Mouse (Mus musculus) CH12.LX (cell line): Measurements from ENCODE around the gene Ube2s. TPM values are rescaled to one million over a fixed set of nuclear protein-coding genes. Genes with fewer than 3 reads are reported as not detected.

ENCODE experiments used
- DNase-seq: peaks from one replicate; pipeline ENCODE4 v3.0.0-alpha.2; 2013; ENCODE audit errors: extremely low read depth
- H3K27ac ChIP-seq: 2 replicates; pipeline ENCODE4 v1.5.1; 2012; ENCODE audit warnings: low read depth, mild to moderate bottlenecking, control low read depth, moderate library complexity; ENCODE audit not compliant: insufficient read depth
- H3K27me3 ChIP-seq: replicated peaks from 2 replicates; pipeline ENCODE3; 2012; ENCODE audit warnings: inconsistent platforms
- H3K36me3 ChIP-seq, 2 experiments: replicated peaks in 1 of 2; 2 replicates each; pipeline versions ENCODE3 to v1.6.1; 2012; ENCODE audit warnings: inconsistent platforms in 1 of 2, low read length in 1 of 2, mild to moderate bottlenecking in 1 of 2, mixed read lengths in 1 of 2, moderate library complexity in 1 of 2; ENCODE audit not compliant: control insufficient read depth in 1 of 2, insufficient read depth in 1 of 2
- H3K4me1 ChIP-seq, 2 experiments: 2 replicates each; pipeline ENCODE4 v1.6.1; 2012; ENCODE audit warnings: inconsistent platforms in 1 of 2, moderate library complexity in 1 of 2; ENCODE audit not compliant: insufficient read depth in 2 of 2, control insufficient read depth in 1 of 2
- H3K4me2 ChIP-seq: 2 replicates; pipeline ENCODE4 v1.6.1; 2012; ENCODE audit warnings: low read depth, mild to moderate bottlenecking, control low read depth; ENCODE audit not compliant: poor library complexity, insufficient read depth, severe bottlenecking
- H3K4me3 ChIP-seq, 3 experiments: fragments of 150-350 bp in 1 of 3; sonication (generic) in 1 of 3; replicated peaks in 1 of 3; 2 replicates each; pipeline versions ENCODE3 to v1.5.1; 2011 to 2012; ENCODE audit warnings: low read depth in 2 of 3, low read length in 2 of 3, mild to moderate bottlenecking in 2 of 3, moderate library complexity in 2 of 3, control low read depth in 1 of 3, improper control_type of control experiment in 1 of 3, inconsistent platforms in 1 of 3, mixed read lengths in 1 of 3; ENCODE audit not compliant: poor library complexity in 1 of 3
- H3K79me2 ChIP-seq: replicated peaks from 2 replicates; pipeline ENCODE4 v1.6.1; 2012; ENCODE audit warnings: mild to moderate bottlenecking, moderate library complexity; ENCODE audit not compliant: control insufficient read depth, poor library complexity, insufficient read depth, severe bottlenecking; ENCODE audit errors: extremely low read depth
- H3K9ac ChIP-seq: 2 replicates; pipeline ENCODE4 v1.6.1; 2012; ENCODE audit warnings: low read depth, mild to moderate bottlenecking, control low read depth, moderate library complexity; ENCODE audit not compliant: insufficient read depth
- H3K9me3 ChIP-seq: replicated peaks from 2 replicates; pipeline ENCODE3; 2012; ENCODE audit warnings: low read length, inconsistent platforms, mixed read lengths
- CTCF ChIP-seq, 2 experiments: IDR thresholded peaks in 1 of 2; conservative IDR thresholded peaks in 1 of 2; 2 replicates each; pipeline ENCODE4 v1.5.1; 2011 to 2012; ENCODE audit warnings: low read depth in 2 of 2, low read length in 2 of 2, improper control_type of control experiment in 1 of 2, inconsistent platforms in 1 of 2, mild to moderate bottlenecking in 1 of 2, moderate library complexity in 1 of 2
- HCFC1 ChIP-seq: IDR thresholded peaks from 2 replicates; pipeline ENCODE4 v1.6.1; 2012; ENCODE audit warnings: low read depth, mild to moderate bottlenecking, inconsistent platforms, low read length, improper control_type of control experiment
- IRF4 ChIP-seq: IDR thresholded peaks from 2 replicates; pipeline ENCODE4 v1.6.1; 2014; ENCODE audit warnings: low read depth, mild to moderate bottlenecking, inconsistent platforms, low read length, improper control_type of control experiment
- KAT2A ChIP-seq: IDR thresholded peaks from 2 replicates; pipeline ENCODE4 v1.6.1; 2012; ENCODE audit warnings: low read length, improper control_type of control experiment, inconsistent platforms; ENCODE audit not compliant: insufficient replicate concordance
- MAZ ChIP-seq: IDR thresholded peaks from 2 replicates; pipeline ENCODE4 v1.6.1; 2012; ENCODE audit warnings: low read depth, mild to moderate bottlenecking, inconsistent platforms, low read length, improper control_type of control experiment, moderate library complexity
- MXI1 ChIP-seq: IDR thresholded peaks from 2 replicates; pipeline ENCODE4 v1.6.1; 2011; ENCODE audit warnings: mild to moderate bottlenecking, low read depth, low read length, improper control_type of control experiment
- PAX5 ChIP-seq: IDR thresholded peaks from 2 replicates; pipeline ENCODE4 v1.6.1; 2012; ENCODE audit warnings: low read length, inconsistent platforms, mixed read lengths
- RAD21 ChIP-seq: IDR thresholded peaks from 2 replicates; pipeline ENCODE4 v1.6.1; 2011; ENCODE audit warnings: low read depth, mild to moderate bottlenecking, low read length, improper control_type of control experiment, moderate library complexity
- TBP ChIP-seq: conservative IDR thresholded peaks from 2 replicates; pipeline ENCODE4 v1.6.1; 2011; ENCODE audit warnings: low read depth, low read length, improper control_type of control experiment
- TCF12 ChIP-seq: IDR thresholded peaks from 2 replicates; pipeline ENCODE4 v1.6.1; 2014; ENCODE audit warnings: low read depth, mild to moderate bottlenecking, inconsistent platforms, low read length, improper control_type of control experiment
- UBTF ChIP-seq: IDR thresholded peaks from 2 replicates; pipeline ENCODE4 v1.6.1; 2012; ENCODE audit warnings: low read depth, mild to moderate bottlenecking, inconsistent platforms, low read length, improper control_type of control experiment, moderate library complexity
- USF1 ChIP-seq: IDR thresholded peaks from 2 replicates; pipeline ENCODE4 v1.6.1; 2014; ENCODE audit warnings: low read depth, mild to moderate bottlenecking, inconsistent platforms, low read length, improper control_type of control experiment
- USF2 ChIP-seq: conservative IDR thresholded peaks from 2 replicates; pipeline ENCODE4 v1.6.1; 2011; ENCODE audit warnings: low read depth, low read length, improper control_type of control experiment
- ZC3H11A ChIP-seq: IDR thresholded peaks from 2 replicates; pipeline ENCODE4 v1.6.1; 2012; ENCODE audit warnings: low read depth, mild to moderate bottlenecking, inconsistent platforms, low read length, improper control_type of control experiment
- ZKSCAN1 ChIP-seq: IDR thresholded peaks from 2 replicates; pipeline ENCODE4 v1.6.1; 2012; ENCODE audit warnings: low read depth, inconsistent platforms, low read length, improper control_type of control experiment, borderline replicate concordance
- dilution Hi-C: fragments of 300-500 bp; cut with MboI; formaldehyde crosslinking; loops from 2 replicates; pipeline ENCODE4 v1.14.3; 2020; ENCODE audit warnings: low sequenced_read_pairs; ENCODE audit not compliant: extremely low pct_unique_long_range_greater_than_20kb, extremely low pct_ligation_motif_present
- in situ Hi-C: fragments of 300-500 bp; cut with MboI; formaldehyde crosslinking; loops from 3 replicates; pipeline ENCODE4 v1.14.3; 2019; ENCODE audit warnings: low sequenced_read_pairs, low pct_ligation_motif_present, low pct_unique_long_range_greater_than_20kb, mixed read lengths
- polyA plus RNA-seq: library from polyadenylated mRNA; unstranded; fragments of >175 nt; gene quantifications from 2 replicates; pipeline ENCODE4 v1.2.1, GENCODE M21; 2012; ENCODE audit warnings: low read depth; ENCODE audit not compliant: insufficient read length
- total RNA-seq, 2 experiments: library from RNA; depleted of rRNA; stranded (reverse); fragments of 300-350 nt in 1 of 2; fragments of >200 nt in 1 of 2; gene quantifications; 2 replicates each; pipeline ENCODE4 v1.2.3; 2012 to 2014

The Ube2s gene
- total and polyA plus RNA-seq, 3 experiments, result 238 to 825 (median 392) TPM

- dilution Hi-C loops, result no loop called here
- Histone ChIP-seq H3K4me3 (no peak overlapping the region), H3K4me2 (no peak overlapping the region), H3K9ac (no peak overlapping the region), H3K27ac (no peak overlapping the region), H3K79me2 (no peaks in the 10 kb centered on the region), H3K4me1 (peaks cover 3 to 15% of the 10 kb centered on the region in 2 experiments; a peak in 3 of 4 replicates), H3K9me3 (no peaks in the 10 kb centered on the region), H3K27me3 (no peaks in the 10 kb centered on the region), H3K36me3 (peaks cover 34 to 86% of the 10 kb centered on the region in 2 experiments)
- TF ChIP-seq TCF12, result no peak
- TF ChIP-seq USF1, result no peak
- no peak for TF ChIP-seq MXI1
- DNase-seq, result no peak
- in situ Hi-C loops, result loop anchor here (5.0 kb wide), 1 partner anchor 36 kb away; the partner anchor contains the start of genes Il11 and Tmem190
Observed at GRCm38 (mm10) chr7:4746326-4746980, 65.9 kb downstream of the Ube2s start.

DNA sequence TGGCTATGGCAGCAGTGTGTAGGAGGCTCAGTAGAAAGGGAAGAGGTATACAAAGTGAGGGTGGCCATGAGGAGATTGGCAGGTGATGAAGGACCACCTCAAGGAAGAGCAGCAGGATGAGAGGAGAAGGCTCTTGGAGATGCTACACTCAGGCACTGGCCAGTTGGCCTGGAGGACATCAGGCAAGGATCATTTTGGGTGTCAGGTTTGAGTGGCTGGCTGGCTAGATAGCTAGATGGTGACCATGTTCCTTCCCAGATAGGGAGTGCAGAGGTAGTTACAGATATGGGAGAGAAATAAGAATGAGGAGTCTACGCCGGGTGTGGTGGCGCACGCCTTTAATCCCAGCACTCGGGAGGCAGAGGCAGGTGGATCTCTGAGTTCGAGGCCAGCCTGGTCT, 67.5 kb downstream of the Ube2s start:
- Histone ChIP-seq H3K27ac (no peak overlapping the region), H3K4me2 (no peak overlapping the region), H3K9me3 (no peaks in the 10 kb centered on the region), H3K36me3 (peaks cover 34 to 78% of the 10 kb centered on the region in 2 experiments), H3K4me1 (peaks cover 5 to 18% of the 10 kb centered on the region in 2 experiments; a peak in 3 of 4 replicates), H3K79me2 (no peaks in the 10 kb centered on the region), H3K4me3 (no peak overlapping the region), H3K27me3 (no peaks in the 10 kb centered on the region), H3K9ac (no peak overlapping the region)
- in situ Hi-C loops (loop anchor here (5.0 kb wide), 1 partner anchor 37 kb away; the partner anchor contains the start of genes Il11 and Tmem190), dilution Hi-C loops (no loop called here)
- no peak for DNase-seq
- TF ChIP-seq ZC3H11A, result no peak
- no peak for TF ChIP-seq RAD21
- TF ChIP-seq USF2, result no peak
- no peak for TF ChIP-seq CTCF (conservative IDR thresholded peaks at IDR 0.05 in 1 of 2, IDR thresholded peaks at IDR 0.05 in 1 of 2; ENCODE audit: low read depth in 2 of 2, low read length in 2 of 2)
- TF ChIP-seq HCFC1, result no peak
- no peak for TF ChIP-seq PAX5
- no peak for TF ChIP-seq UBTF
- no peak for TF ChIP-seq ZKSCAN1
- TF ChIP-seq KAT2A, result no peak
- TF ChIP-seq TBP, result no peak
- no peak for TF ChIP-seq MAZ
- TF ChIP-seq IRF4, result no peak

Other genes starting within 250 kb of the Ube2s start
Only the 20 nearest of the 32 such genes appear.
- gene Ppp6r1, start 153.6 kb downstream of the Ube2s start, total RNA-seq (2012; rRNA removed), result 85.6 and 91.2 TPM in 2 replicates
- 53.0 and 59.2 TPM in 2 replicates for gene Ppp6r1, start 153.6 kb downstream of the Ube2s start, total RNA-seq (2014; rRNA removed)
- gene Ppp6r1, start 153.6 kb downstream of the Ube2s start, polyA plus RNA-seq, result 108 and 118 TPM in 2 replicates
- 131 and 136 TPM in 2 replicates for gene Hspbp1, start 127.5 kb downstream of the Ube2s start, total RNA-seq (2012; rRNA removed)
- gene Hspbp1, start 127.5 kb downstream of the Ube2s start, total RNA-seq (2014; rRNA removed), result 92.3 and 98.8 TPM in 2 replicates
- gene Hspbp1, start 127.5 kb downstream of the Ube2s start, polyA plus RNA-seq, result 82.7 and 90.6 TPM in 2 replicates
- gene Brsk1, start 122.0 kb downstream of the Ube2s start, total RNA-seq (2012; rRNA removed), result 0.21 and 0.25 TPM in 2 replicates
- gene Brsk1, start 122.0 kb downstream of the Ube2s start, total RNA-seq (2014; rRNA removed), result not detected in 2 replicates
- not detected in 2 replicates for gene Brsk1, start 122.0 kb downstream of the Ube2s start, polyA plus RNA-seq
- gene Tmem150b, start 87.3 kb downstream of the Ube2s start, total RNA-seq (2012; rRNA removed), result 0.04 TPM in 1 of 2 replicates, not detected in the other
- gene Tmem150b, start 87.3 kb downstream of the Ube2s start, total RNA-seq (2014; rRNA removed), result 0.15 TPM in 1 of 2 replicates, not detected in the other
- gene Tmem150b, start 87.3 kb downstream of the Ube2s start, polyA plus RNA-seq, result 0.12 and 0.17 TPM in 2 replicates
- 27.4 and 41.2 TPM in 2 replicates for gene Kmt5c, start 72.5 kb downstream of the Ube2s start, total RNA-seq (2012; rRNA removed)
- gene Kmt5c, start 72.5 kb downstream of the Ube2s start, total RNA-seq (2014; rRNA removed), result 41.3 and 44.0 TPM in 2 replicates
- 46.7 and 52.4 TPM in 2 replicates for gene Kmt5c, start 72.5 kb downstream of the Ube2s start, polyA plus RNA-seq
- gene Cox6b2, start 59.5 kb downstream of the Ube2s start, total RNA-seq (2012; rRNA removed), result not detected in 2 replicates
- gene Cox6b2, start 59.5 kb downstream of the Ube2s start, total RNA-seq (2014; rRNA removed), result not detected in 2 replicates
- not detected in 2 replicates for gene Cox6b2, start 59.5 kb downstream of the Ube2s start, polyA plus RNA-seq
- not detected in 2 replicates for gene Fam71e2, start 41.3 kb downstream of the Ube2s start, total RNA-seq (2012; rRNA removed)
- gene Fam71e2, start 41.3 kb downstream of the Ube2s start, total RNA-seq (2014; rRNA removed), result not detected in 2 replicates
- not detected in 2 replicates for gene Fam71e2, start 41.3 kb downstream of the Ube2s start, polyA plus RNA-seq
- gene Il11, start 29.7 kb downstream of the Ube2s start, total RNA-seq (2012; rRNA removed), result 0.17 TPM in 1 of 2 replicates, not detected in the other
- not detected in 2 replicates for gene Il11, start 29.7 kb downstream of the Ube2s start, total RNA-seq (2014; rRNA removed)
- gene Il11, start 29.7 kb downstream of the Ube2s start, polyA plus RNA-seq, result not detected in 2 replicates
- not detected in 2 replicates for gene Tmem190, start 29.7 kb downstream of the Ube2s start, total RNA-seq (2012; rRNA removed)
- gene Tmem190, start 29.7 kb downstream of the Ube2s start, total RNA-seq (2014; rRNA removed), result not detected in 2 replicates
- gene Tmem190, start 29.7 kb downstream of the Ube2s start, polyA plus RNA-seq, result 0.68 TPM in 1 of 2 replicates, not detected in the other
- gene Tmem238, start 22.9 kb downstream of the Ube2s start, total RNA-seq (2012; rRNA removed), result 12.3 and 17.7 TPM in 2 replicates
- 4.3 and 5.5 TPM in 2 replicates for gene Tmem238, start 22.9 kb downstream of the Ube2s start, total RNA-seq (2014; rRNA removed)
- gene Tmem238, start 22.9 kb downstream of the Ube2s start, polyA plus RNA-seq, result 9.8 and 10.7 TPM in 2 replicates
- gene Rpl28, start 19.7 kb downstream of the Ube2s start, total RNA-seq (2012; rRNA removed), result 2,147 and 2,603 TPM in 2 replicates
- 236 and 269 TPM in 2 replicates for gene Rpl28, start 19.7 kb downstream of the Ube2s start, total RNA-seq (2014; rRNA removed)
- gene Rpl28, start 19.7 kb downstream of the Ube2s start, polyA plus RNA-seq, result 526 and 605 TPM in 2 replicates
- not detected in 2 replicates for gene Shisa7, start 32.1 kb upstream of the Ube2s start, total RNA-seq (2012; rRNA removed)
- gene Shisa7, start 32.1 kb upstream of the Ube2s start, total RNA-seq (2014; rRNA removed), result not detected in 2 replicates
- gene Shisa7, start 32.1 kb upstream of the Ube2s start, polyA plus RNA-seq, result not detected in 2 replicates
- 10.8 and 19.5 TPM in 2 replicates for gene Isoc2b, start 57.7 kb upstream of the Ube2s start, total RNA-seq (2012; rRNA removed)
- 10.0 and 10.2 TPM in 2 replicates for gene Isoc2b, start 57.7 kb upstream of the Ube2s start, total RNA-seq (2014; rRNA removed)
- 3.9 and 4.7 TPM in 2 replicates for gene Isoc2b, start 57.7 kb upstream of the Ube2s start, polyA plus RNA-seq
- gene Isoc2a, start 64.6 kb upstream of the Ube2s start, total RNA-seq (2012; rRNA removed), result 15.3 and 15.4 TPM in 2 replicates
- gene Isoc2a, start 64.6 kb upstream of the Ube2s start, total RNA-seq (2014; rRNA removed), result 8.4 and 8.6 TPM in 2 replicates
- gene Isoc2a, start 64.6 kb upstream of the Ube2s start, polyA plus RNA-seq, result 12.9 and 19.0 TPM in 2 replicates
- gene Gm36210, start 93.9 kb upstream of the Ube2s start, total RNA-seq (2012; rRNA removed), result 0.17 TPM in 1 of 2 replicates, not detected in the other
- gene Gm36210, start 93.9 kb upstream of the Ube2s start, total RNA-seq (2014; rRNA removed), result not detected in 2 replicates
- 0.90 and 1.4 TPM in 2 replicates for gene Gm36210, start 93.9 kb upstream of the Ube2s start, polyA plus RNA-seq
- gene Zfp628, start 102.6 kb upstream of the Ube2s start, total RNA-seq (2012; rRNA removed), result 1.9 and 2.2 TPM in 2 replicates
- gene Zfp628, start 102.6 kb upstream of the Ube2s start, total RNA-seq (2014; rRNA removed), result 0.42 and 0.87 TPM in 2 replicates
- gene Zfp628, start 102.6 kb upstream of the Ube2s start, polyA plus RNA-seq, result 7.1 and 9.4 TPM in 2 replicates
- gene Nat14, start 109.4 kb upstream of the Ube2s start, total RNA-seq (2012; rRNA removed), result 0.63 and 1.3 TPM in 2 replicates
- gene Nat14, start 109.4 kb upstream of the Ube2s start, total RNA-seq (2014; rRNA removed), result 0.27 and 0.88 TPM in 2 replicates
- 0.97 and 1.7 TPM in 2 replicates for gene Nat14, start 109.4 kb upstream of the Ube2s start, polyA plus RNA-seq
- gene Ssc5d, start 113.2 kb upstream of the Ube2s start, total RNA-seq (2012; rRNA removed), result 0.13 and 0.30 TPM in 2 replicates
- 0.08 and 0.09 TPM in 2 replicates for gene Ssc5d, start 113.2 kb upstream of the Ube2s start, total RNA-seq (2014; rRNA removed)
- 1.5 and 1.6 TPM in 2 replicates for gene Ssc5d, start 113.2 kb upstream of the Ube2s start, polyA plus RNA-seq
- gene Sbk2, start 151.8 kb upstream of the Ube2s start, total RNA-seq (2012; rRNA removed), result 0.08 and 0.30 TPM in 2 replicates
- gene Sbk2, start 151.8 kb upstream of the Ube2s start, total RNA-seq (2014; rRNA removed), result not detected in 2 replicates
- 0.10 TPM in 1 of 2 replicates, not detected in the other for gene Sbk2, start 151.8 kb upstream of the Ube2s start, polyA plus RNA-seq
- not detected in 2 replicates for gene Sbk3, start 158.6 kb upstream of the Ube2s start, total RNA-seq (2012; rRNA removed)
- not detected in 2 replicates for gene Sbk3, start 158.6 kb upstream of the Ube2s start, total RNA-seq (2014; rRNA removed)
- gene Sbk3, start 158.6 kb upstream of the Ube2s start, polyA plus RNA-seq, result not detected in 2 replicates